Comparison of ENCODE assay signal across 10 mouse cellular contexts in the genomic region with DNA sequence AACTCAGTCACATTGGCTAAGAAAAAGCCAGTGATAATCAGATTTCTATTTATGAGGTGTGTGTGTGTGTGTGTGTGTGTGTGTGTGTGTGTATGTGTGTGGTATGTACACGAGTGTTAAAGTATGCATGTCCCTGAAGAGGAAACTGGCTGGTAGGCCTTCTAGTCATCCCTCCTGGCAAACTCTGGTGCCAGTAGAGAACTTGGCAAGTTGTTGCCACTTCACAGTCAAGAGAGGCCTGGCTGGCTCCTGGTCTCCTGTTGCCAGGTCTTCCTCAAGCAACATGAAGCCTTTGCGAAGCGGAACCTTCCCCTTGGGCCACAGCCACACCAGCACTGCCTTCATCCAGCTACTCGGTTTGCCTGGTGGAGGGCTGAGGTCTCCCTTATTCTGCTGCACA. TPM values are rescaled to one million over a fixed set of nuclear protein-coding genes. Genes with fewer than 3 reads are reported as not detected.
DNase-seq lines count a peak whose midpoint lies in the region; ATAC-seq and TF ChIP-seq lines count a peak whose summit lies in the region.
"Had no signal": no experiment of that assay in that cellular context is flagged by ENCODE, and none has a peak within 500 bp of the region (broad histone marks: within the 10 kb centered on the region; RNA-seq: fewer than 3 reads in every experiment).

No protein-coding gene starts in this region.

- no peak for TF ChIP-seq CTCF in thymus, adult 2 months (IDR thresholded peaks at IDR 0.05; ENCODE audit: borderline replicate concordance, control insufficient read depth, extremely low read depth, insufficient read depth, low read length, poor library complexity)

- no peak for ATAC-seq in heart, embryonic 11.5 days (replicated peaks; ENCODE audit: insufficient number of reproducible peaks, low FRiP score, low TSS enrichment)
- ATAC-seq in forebrain, embryonic 15.5 days (replicated peaks), result peak; percentile 62

- WGBS in heart, embryonic 11.5 days (ENCODE audit: insufficient replicate concordance), result 91% methylated on average over 4 of the region's 4 CpGs
- WGBS in forebrain, embryonic 15.5 days, result 63% methylated on average over 4 of the region's 4 CpGs
- WGBS in thymus, adult 2 months, result 88% methylated on average over 4 of the region's 4 CpGs

- DNase-seq in heart, adult 11 months, result peak; percentile 95
- peak; percentile 28 for DNase-seq in adrenal gland, postnatal 25 days
- peak; percentile 48 to 58 for DNase-seq in layer of hippocampus, postnatal 10 days (ENCODE audit: low spot score in 2 of 2)
- DNase-seq in thymus, adult 2 months, result no peak
- no peak for DNase-seq in urinary bladder, adult 2 months (ENCODE audit: low spot score)
- DNase-seq in thymus, postnatal 14 days, result no peak

- H3K4me3 ChIP-seq in heart, embryonic 11.5 days (ENCODE audit: low read depth, low read length), result no peak overlapping the region
- H3K4me3 ChIP-seq in forebrain, embryonic 15.5 days, result no peak overlapping the region
- H3K4me3 ChIP-seq in thymus, adult 2 months (ENCODE audit: control insufficient read depth, insufficient read depth, low read length), result no peak overlapping the region
- H3K4me3 ChIP-seq: midbrain, embryonic 12.5 days had no signal

- no peaks in the 10 kb centered on the region for H3K27me3 ChIP-seq in heart, embryonic 11.5 days (ENCODE audit: control insufficient read depth, insufficient read depth, low read length)
- H3K27me3 ChIP-seq in forebrain, embryonic 15.5 days, result no peaks in the 10 kb centered on the region
- H3K27me3 ChIP-seq in thymus, adult 2 months (ENCODE audit: control insufficient read depth, insufficient read depth, low read length), result no peaks in the 10 kb centered on the region
- H3K27me3 ChIP-seq: midbrain, embryonic 12.5 days had no signal

- TF ChIP-seq POLR2A in thymus, adult 2 months (IDR thresholded peaks at IDR 0.05; ENCODE audit: control insufficient read depth, extremely low read depth, insufficient read depth, low read length, poor library complexity), result no peak

- peaks cover 16% of the 10 kb centered on the region for H3K4me1 ChIP-seq in heart, embryonic 11.5 days (ENCODE audit: control insufficient read depth, insufficient read depth, low read length)
- peaks cover 9% of the 10 kb centered on the region; the same call in 1 of the 2 replicates for H3K4me1 ChIP-seq in forebrain, embryonic 15.5 days
- H3K4me1 ChIP-seq in thymus, adult 2 months (replicated peaks; ENCODE audit: control insufficient read depth, insufficient read depth, low read length), result 0 out of 2 replicates have a peak, but pooled peaks cover 2% of the 10 kb centered on the region

- H3K9ac ChIP-seq in heart, embryonic 11.5 days (ENCODE audit: low read depth, low read length), result no peak overlapping the region
- no peak overlapping the region for H3K9ac ChIP-seq in forebrain, embryonic 15.5 days (replicated peaks)
- H3K9ac ChIP-seq: midbrain, embryonic 12.5 days had no signal

- H3K4me2 ChIP-seq in heart, embryonic 11.5 days, result no peak overlapping the region
- H3K4me2 ChIP-seq in forebrain, embryonic 15.5 days (replicated peaks), result no peak overlapping the region
- H3K4me2 ChIP-seq: midbrain, embryonic 12.5 days had no signal

- H3K27ac ChIP-seq in heart, embryonic 11.5 days (ENCODE audit: low read depth, low read length), result no peak overlapping the region
- H3K27ac ChIP-seq in forebrain, embryonic 15.5 days (replicated peaks), result no peak overlapping the region
- no peak overlapping the region for H3K27ac ChIP-seq in thymus, adult 2 months (ENCODE audit: control insufficient read depth, insufficient read depth, low read length)
- H3K27ac ChIP-seq: midbrain, embryonic 12.5 days had no signal

- H3K36me3 ChIP-seq in heart, embryonic 11.5 days (ENCODE audit: control insufficient read depth, insufficient read depth, low read length), result no peaks in the 10 kb centered on the region
- H3K36me3 ChIP-seq in forebrain, embryonic 15.5 days, result no peaks in the 10 kb centered on the region
- no peaks in the 10 kb centered on the region for H3K36me3 ChIP-seq in thymus, adult 2 months (ENCODE audit: control insufficient read depth, insufficient read depth, low read length)
- H3K36me3 ChIP-seq: midbrain, embryonic 12.5 days had no signal

- H3K9me3 ChIP-seq in heart, embryonic 11.5 days (replicated peaks; ENCODE audit: control insufficient read depth, low read length), result no peaks in the 10 kb centered on the region
- H3K9me3 ChIP-seq in forebrain, embryonic 15.5 days, result no peaks in the 10 kb centered on the region
- H3K9me3 ChIP-seq: midbrain, embryonic 12.5 days had no signal

RNA-seq across cellular contexts. Expression of a gene that starts 44.9 kb away (rescaled TPM):
- 11.6 and 12.3 TPM in 2 replicates for polyA plus RNA-seq in heart, embryonic 11.5 days (2014; fragmentation: Nextera tagmentation; extraction: Ambion mirVana)
- 5.6 and 10.3 TPM in 2 replicates for total RNA-seq in adrenal gland, postnatal 25 days (2021)
- polyA plus RNA-seq in forebrain, embryonic 15.5 days (2015; fragmentation: Nextera tagmentation; extraction: Ambion mirVana), result 18.6 and 22.5 TPM in 2 replicates
- total RNA-seq in layer of hippocampus, postnatal 10 days (2021), result 1 to 10 TPM; 5.3 to 7.0 TPM
- polyA plus RNA-seq in thymus, adult 2 months (2012; rRNA removed), result 1.1 and 1.9 TPM in 2 replicates
- polyA plus RNA-seq in urinary bladder, adult 2 months (2012; rRNA removed), result 3.0 TPM in 2 replicates
- total RNA-seq: CH12.LX had no signal

Comparison
In these comparisons a context has a peak if more than half of its experiments do, and no peak if none do; other contexts are left out.
1. DNase-seq: peak in heart, adult 11 months (single experiment), adrenal gland, postnatal 25 days (single experiment) and layer of hippocampus, postnatal 10 days (2 of 2); none in thymus, adult 2 months (single experiment), urinary bladder, adult 2 months (single experiment) and thymus, postnatal 14 days (single experiment).